Mouse (Mus musculus) liver, adult 2 months (tissue): ENCODE measurements at regions not wholly inside any gene's neighbourhood (a gene's known extent, or its start where the extent isn't known, plus 50 kb on each side); places are given as distances from the start of the nearest gene placed in this dataset.

ENCODE experiments used
- CTCF ChIP-seq: fragments of 200-500 bp; IDR thresholded peaks from 2 replicates; pipeline ENCODE4 v1.5.1; 2011; ENCODE audit warnings: low read depth, low read length, control low read depth
- POLR2A ChIP-seq: fragments of 200-500 bp; IDR thresholded peaks from 2 replicates; pipeline ENCODE4 v1.6.1; 2011; ENCODE audit warnings: low read length, control low read depth; ENCODE audit not compliant: insufficient read depth; ENCODE audit errors: extremely low read depth

DNA sequence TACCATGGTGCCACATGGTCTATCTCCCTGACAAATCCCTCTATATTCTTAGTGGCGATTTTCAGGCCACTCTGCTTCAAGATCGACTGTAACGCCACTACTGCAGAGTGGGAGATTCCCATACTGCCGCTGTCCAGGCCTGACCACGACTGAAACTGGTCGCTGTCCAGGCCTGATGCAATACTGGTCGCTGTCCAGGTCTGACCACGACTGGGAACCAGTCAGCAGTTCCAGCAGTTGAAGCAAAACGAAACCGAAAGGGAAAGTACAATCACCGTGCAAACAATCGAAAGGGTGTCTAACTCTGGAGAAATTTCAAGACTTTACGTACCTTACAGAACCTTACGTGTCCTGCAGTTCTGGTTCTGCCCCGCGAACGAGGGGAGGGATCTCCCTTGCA lies 271.5 kb downstream of the Casp12 start:
- TF ChIP-seq CTCF, result no peak
- TF ChIP-seq POLR2A, result no peak
